Mouse (Mus musculus): Measurements from ENCODE around the gene Gm20403. TPM values are rescaled to one million over a fixed set of nuclear protein-coding genes. Genes with fewer than 3 reads are reported as not detected.
"Not testable (repeated sequence)": the region's sequence is repeated elsewhere in the genome, so short reads cannot be mapped to it uniquely, and the experiment has no call there.

Gm20403 gene
- polyA plus RNA-seq, 1 experiment: not detected

- no peak within 1 kb of the TSS for H3K27ac ChIP-seq (ENCODE audit: insufficient read depth, low read depth, low read length)
- TF ChIP-seq POLR2A (IDR thresholded peaks at IDR 0.05; ENCODE audit: low read depth, low read length) (no peak), CTCF (conservative IDR thresholded peaks at IDR 0.05; ENCODE audit: insufficient read depth, insufficient read length, low read depth, low read length) (no peak)
- DNase-seq: peak; percentile 59
- no peaks in the 10 kb centered on the region for H3K27me3 ChIP-seq (replicated peaks; ENCODE audit: control insufficient read depth, insufficient read depth, low read length)
- H3K4me3 ChIP-seq (ENCODE audit: insufficient read depth, low read depth, low read length): no peak within 1 kb of the TSS
- no peaks in the 10 kb centered on the region for H3K4me1 ChIP-seq (ENCODE audit: control insufficient read depth, insufficient read depth, low read length)
- no peaks in the 10 kb centered on the region for H3K36me3 ChIP-seq (ENCODE audit: control insufficient read depth, insufficient read depth, low read length)
- 76% methylated on average over 6 of the region's 6 CpGs for WGBS
Observed at GRCm38 (mm10) chr12:55013626-55014398, 27.5 kb upstream of the Gm20403 start, which contains the start of gene Baz1a. Gene Baz1a, minus strand, starts transcription at chr12:55014348.

DNA sequence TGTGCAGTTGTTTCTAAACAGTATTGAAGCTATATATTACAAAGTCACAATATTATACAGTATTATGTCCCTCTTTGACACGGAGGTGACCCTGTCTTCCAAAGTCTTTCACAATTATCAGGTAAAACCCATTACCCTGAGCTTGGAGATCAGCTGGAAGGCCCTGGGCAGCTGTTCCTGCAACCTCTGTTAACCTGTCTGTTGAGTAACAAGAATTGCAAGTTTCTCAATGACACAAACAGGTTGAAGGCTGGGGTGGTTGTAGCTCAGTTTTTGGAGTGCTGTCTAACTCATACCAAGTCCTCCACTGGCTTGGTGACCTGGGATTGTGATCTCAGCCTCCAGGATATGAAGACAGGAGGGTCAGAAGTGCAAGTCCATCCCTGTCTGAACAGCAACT lies 26.7 kb upstream of the Gm20403 start:
- WGBS: 79% methylated on average over 1 of the region's 1 CpGs
- DNase-seq: no peak
- no peaks in the 10 kb centered on the region for H3K36me3 ChIP-seq (ENCODE audit: control insufficient read depth, insufficient read depth, low read length)
- H3K4me1 ChIP-seq (ENCODE audit: control insufficient read depth, insufficient read depth, low read length): no peaks in the 10 kb centered on the region
- H3K4me3 ChIP-seq (ENCODE audit: insufficient read depth, low read depth, low read length): no peak overlapping the region
- no peaks in the 10 kb centered on the region for H3K27me3 ChIP-seq (replicated peaks; ENCODE audit: control insufficient read depth, insufficient read depth, low read length)
- TF ChIP-seq POLR2A (IDR thresholded peaks at IDR 0.05; ENCODE audit: low read depth, low read length) (no peak), CTCF (conservative IDR thresholded peaks at IDR 0.05; ENCODE audit: insufficient read depth, insufficient read length, low read depth, low read length) (no peak)
- no peak overlapping the region for H3K27ac ChIP-seq (ENCODE audit: insufficient read depth, low read depth, low read length)

- Histone ChIP-seq H3K36me3 (ENCODE audit: control insufficient read depth, insufficient read depth, low read length) (no peaks in the 10 kb centered on the region), H3K27me3 (replicated peaks; ENCODE audit: control insufficient read depth, insufficient read depth, low read length) (no peaks in the 10 kb centered on the region), H3K4me3 (ENCODE audit: insufficient read depth, low read depth, low read length) (no peak overlapping the region), H3K4me1 (ENCODE audit: control insufficient read depth, insufficient read depth, low read length) (no peaks in the 10 kb centered on the region), H3K27ac (ENCODE audit: insufficient read depth, low read depth, low read length) (no peak overlapping the region)
- no peak for DNase-seq
- TF ChIP-seq POLR2A (IDR thresholded peaks at IDR 0.05; ENCODE audit: low read depth, low read length) (no peak), CTCF (conservative IDR thresholded peaks at IDR 0.05; ENCODE audit: insufficient read depth, insufficient read length, low read depth, low read length) (no peak)
- 41% methylated on average over 14 of the region's 14 CpGs for WGBS
Observed at GRCm38 (mm10) chr12:55007361-55008008, 21.2 kb upstream of the Gm20403 start.

DNA sequence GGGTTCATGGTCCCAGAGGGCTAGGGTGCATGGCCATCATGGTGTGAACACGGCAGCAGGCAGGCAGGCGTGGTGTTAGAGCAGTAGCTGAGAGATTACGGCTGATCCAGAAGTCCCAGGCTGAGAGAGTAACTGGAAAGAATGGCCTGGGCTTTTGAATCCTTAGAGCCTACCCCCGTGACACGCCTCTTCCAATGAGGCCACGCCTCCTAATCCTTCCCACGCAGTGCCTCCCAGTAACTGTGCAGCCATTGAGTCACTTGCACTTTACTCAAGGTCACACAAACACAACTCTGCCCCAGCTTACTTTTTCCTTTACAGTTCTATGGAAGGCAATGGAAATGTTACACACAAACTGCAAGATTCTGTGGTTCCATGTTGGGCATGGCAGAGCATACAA lies 19.7 kb upstream of the Gm20403 start:
- 93% methylated on average over 7 of the region's 7 CpGs for WGBS
- TF ChIP-seq POLR2A (IDR thresholded peaks at IDR 0.05; ENCODE audit: low read depth, low read length): no peak
- no peak for TF ChIP-seq CTCF (conservative IDR thresholded peaks at IDR 0.05; ENCODE audit: insufficient read depth, insufficient read length, low read depth, low read length)
- H3K4me3 ChIP-seq (ENCODE audit: insufficient read depth, low read depth, low read length): no peak overlapping the region

GRCm38 (mm10) chr12:55004396-55004795 lies 18.1 kb upstream of the Gm20403 start:
- Histone ChIP-seq H3K27me3 (replicated peaks; ENCODE audit: control insufficient read depth, insufficient read depth, low read length) (no peaks in the 10 kb centered on the region), H3K4me3 (ENCODE audit: insufficient read depth, low read depth, low read length) (no peak overlapping the region), H3K36me3 (ENCODE audit: control insufficient read depth, insufficient read depth, low read length) (no peaks in the 10 kb centered on the region), H3K27ac (ENCODE audit: insufficient read depth, low read depth, low read length) (no peak overlapping the region), H3K4me1 (ENCODE audit: control insufficient read depth, insufficient read depth, low read length) (no peaks in the 10 kb centered on the region)
- no peak for DNase-seq
- TF ChIP-seq CTCF (conservative IDR thresholded peaks at IDR 0.05; ENCODE audit: insufficient read depth, insufficient read length, low read depth, low read length) (no peak), POLR2A (IDR thresholded peaks at IDR 0.05; ENCODE audit: low read depth, low read length) (no peak)
- WGBS: 91% methylated on average over 3 of the region's 3 CpGs

More for the DNA sequence above, 19.7 kb upstream of the Gm20403 start:
- no peaks in the 10 kb centered on the region for H3K36me3 ChIP-seq (ENCODE audit: control insufficient read depth, insufficient read depth, low read length)
- no peak for DNase-seq
- H3K27ac ChIP-seq (ENCODE audit: insufficient read depth, low read depth, low read length): no peak overlapping the region
- no peaks in the 10 kb centered on the region for H3K27me3 ChIP-seq (replicated peaks; ENCODE audit: control insufficient read depth, insufficient read depth, low read length)
- H3K4me1 ChIP-seq (ENCODE audit: control insufficient read depth, insufficient read depth, low read length): no peaks in the 10 kb centered on the region

DNA sequence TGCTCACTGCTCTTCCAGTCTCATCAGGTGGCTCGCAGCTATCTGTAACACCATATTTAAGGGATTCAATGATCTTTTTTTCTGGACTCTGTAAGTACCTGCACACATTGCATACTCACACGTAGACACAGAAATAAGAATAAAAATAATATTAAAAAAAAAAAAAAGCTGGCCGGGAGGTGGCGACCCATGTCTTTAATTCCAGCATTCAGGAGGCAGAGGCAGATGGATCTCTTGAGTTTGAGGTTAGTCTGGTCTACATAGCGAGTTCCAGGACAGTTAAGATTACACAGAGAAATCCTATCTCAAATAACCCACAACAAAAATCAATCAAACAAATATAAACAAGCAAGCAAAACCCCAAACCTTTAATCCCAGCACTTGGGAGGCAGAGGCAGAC lies 17.5 kb upstream of the Gm20403 start:
- no peaks in the 10 kb centered on the region for H3K36me3 ChIP-seq (ENCODE audit: control insufficient read depth, insufficient read depth, low read length)
- TF ChIP-seq POLR2A (IDR thresholded peaks at IDR 0.05; ENCODE audit: low read depth, low read length) (no peak), CTCF (conservative IDR thresholded peaks at IDR 0.05; ENCODE audit: insufficient read depth, insufficient read length, low read depth, low read length) (no peak)
- DNase-seq: no peak
- no peaks in the 10 kb centered on the region for H3K4me1 ChIP-seq (ENCODE audit: control insufficient read depth, insufficient read depth, low read length)
- 92% methylated on average over 5 of the region's 5 CpGs for WGBS
- no peaks in the 10 kb centered on the region for H3K27me3 ChIP-seq (replicated peaks; ENCODE audit: control insufficient read depth, insufficient read depth, low read length)
- H3K4me3 ChIP-seq (ENCODE audit: insufficient read depth, low read depth, low read length): no peak overlapping the region
- H3K27ac ChIP-seq (ENCODE audit: insufficient read depth, low read depth, low read length): no peak overlapping the region

DNA sequence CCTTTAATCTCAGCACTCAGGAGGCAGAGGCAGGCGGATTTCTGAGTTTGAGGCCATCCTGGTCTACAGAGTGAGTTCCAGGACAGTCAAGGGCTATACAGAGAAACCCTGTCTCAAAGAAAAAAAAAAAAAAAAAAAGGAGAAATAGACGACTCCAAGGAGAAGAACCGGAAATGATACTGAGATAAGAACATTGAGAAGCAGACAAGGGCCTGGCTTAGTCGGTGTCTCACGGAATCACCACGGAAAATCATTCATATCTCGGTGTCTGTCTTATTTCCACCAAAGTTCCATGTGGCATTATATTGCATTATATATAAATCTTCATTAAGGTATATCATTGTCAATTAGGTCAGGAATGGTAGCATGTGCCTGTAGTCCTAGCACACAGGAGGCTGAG lies 16.2 kb upstream of the Gm20403 start:
- not testable (repeated sequence) for H3K36me3 ChIP-seq (ENCODE audit: control insufficient read depth, insufficient read depth, low read length); DNase-seq; H3K4me3 ChIP-seq (ENCODE audit: insufficient read depth, low read depth, low read length); H3K4me1 ChIP-seq (ENCODE audit: control insufficient read depth, insufficient read depth, low read length); H3K27me3 ChIP-seq (replicated peaks; ENCODE audit: control insufficient read depth, insufficient read depth, low read length); H3K27ac ChIP-seq (ENCODE audit: insufficient read depth, low read depth, low read length)
- 91% methylated on average over 7 of the region's 7 CpGs for WGBS

Measured in kidney, adult 2 months (tissue).